Mouse (Mus musculus) left cerebral cortex, postnatal 36 days (tissue): Measurements from ENCODE around the gene Gm17622. TPM values are rescaled to one million over a fixed set of nuclear protein-coding genes. Genes with fewer than 3 reads are reported as not detected.

ENCODE experiments used
- total RNA-seq, 2 experiments: library from RNA; stranded (reverse); gene quantifications; 2 replicates each; pipeline ENCODE4 v1.2.3; 2021

Gene Gm17622
- total RNA-seq, 2 experiments from 2014 or later, result not detected

Other genes with a start within 250 kb of the Gm17622 start
- 10 to 100 TPM; 30.4 to 36.2 TPM for gene Poc5, start 102.4 kb upstream of the Gm17622 start, total RNA-seq
- gene Ankdd1b, start 19.5 kb upstream of the Gm17622 start, total RNA-seq, result under 1 TPM in 1 of 2 experiments, not detected in 1; 0.25 TPM
- gene Polk, start 51.8 kb downstream of the Gm17622 start, total RNA-seq, result 10 to 100 TPM; 11.7 to 15.6 TPM
- gene Col4a3bp, start 51.9 kb downstream of the Gm17622 start, total RNA-seq, result 10 to 100 TPM; 61.6 to 71.7 TPM
- 100 to 1,000 TPM; 137 to 160 TPM for gene Hmgcr, start 180.2 kb downstream of the Gm17622 start, total RNA-seq